Mouse (Mus musculus) myocyte (in vitro differentiated cells): ENCODE results near the gene Ugt1a10.
"Not testable (repeated sequence)": the region's sequence is repeated elsewhere in the genome, so short reads cannot be mapped to it uniquely, and the experiment has no call there.

Experiments used
- CEBPB ChIP-seq: IDR thresholded peaks from 2 replicates; pipeline ENCODE4 v1.6.1; 2011; ENCODE audit warnings: mild to moderate bottlenecking, moderate library complexity; ENCODE audit not compliant: poor library complexity, insufficient read depth, severe bottlenecking
- E2F4 ChIP-seq: IDR thresholded peaks from one replicate; pipeline ENCODE4 v1.6.1; 2011; ENCODE audit warnings: mild to moderate bottlenecking, control low read depth, moderate library complexity; ENCODE audit not compliant: insufficient read depth
- MAX ChIP-seq: IDR thresholded peaks from one replicate; pipeline ENCODE4 v1.6.1; 2011; ENCODE audit warnings: low read depth, mild to moderate bottlenecking, control low read depth
- MYOG ChIP-seq, 3 experiments: IDR thresholded peaks; one replicate each; pipeline ENCODE4 v1.6.1; 2011; ENCODE audit warnings: control low read depth in 2 of 3, low read depth in 2 of 3, mild to moderate bottlenecking in 2 of 3; ENCODE audit not compliant: insufficient read length in 2 of 3, control insufficient read depth in 1 of 3, insufficient read depth in 1 of 3
- POLR2A ChIP-seq: IDR thresholded peaks from one replicate; pipeline ENCODE4 v1.6.1; 2011; ENCODE audit warnings: low read depth, mild to moderate bottlenecking, control low read depth, moderate library complexity; ENCODE audit not compliant: insufficient read length
- REST ChIP-seq: IDR thresholded peaks from one replicate; pipeline ENCODE4 v1.6.1; 2011; ENCODE audit warnings: mild to moderate bottlenecking, control low read depth, moderate library complexity; ENCODE audit not compliant: insufficient read depth, insufficient read length
- TCF3 ChIP-seq: IDR thresholded peaks from one replicate; pipeline ENCODE4 v1.6.1; 2011; ENCODE audit warnings: low read depth, control low read depth; ENCODE audit not compliant: insufficient read length
- USF1 ChIP-seq: IDR thresholded peaks from one replicate; pipeline ENCODE4 v1.6.1; 2011; ENCODE audit warnings: low read depth, mild to moderate bottlenecking, control low read depth, moderate library complexity

DNA sequence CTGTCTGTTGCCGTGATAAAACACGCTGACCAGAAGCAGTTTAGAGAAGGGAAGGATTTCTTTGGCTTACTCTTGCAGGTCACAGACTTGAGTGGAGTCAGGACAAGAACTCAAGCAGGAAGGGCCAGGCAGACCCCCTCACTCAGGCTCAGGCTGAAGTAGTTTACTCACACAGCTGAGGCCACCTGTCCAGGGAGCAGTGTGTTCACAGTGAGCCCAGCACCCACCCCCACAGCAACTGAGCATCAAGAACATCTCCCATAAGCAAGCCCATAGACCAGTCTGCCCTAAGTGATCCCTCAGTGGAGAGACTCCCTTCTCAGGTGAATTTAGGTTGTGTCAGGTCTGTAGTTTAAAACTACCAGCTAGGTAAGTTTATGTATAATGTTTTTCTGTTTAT lies 54.4 kb downstream of the Ugt1a10 start:
- TF ChIP-seq POLR2A; USF1; REST; MAX; CEBPB; MYOG (IDR thresholded peaks at IDR 0.05; ENCODE audit: control insufficient read depth in 1 of 3, insufficient read depth in 1 of 3, insufficient read length in 2 of 3, low read depth in 2 of 3); E2F4; TCF3: not testable (repeated sequence)
